Mouse (Mus musculus) lung, adult 2 months (tissue): ENCODE results near the gene Armh4. TPM values are rescaled to one million over a fixed set of nuclear protein-coding genes. Genes with fewer than 3 reads are reported as not detected.

Experiments
- DNase-seq: peaks from one replicate; pipeline ENCODE4 v3.0.0; 2022
- H3K4me1 ChIP-seq: fragments of 200-500 bp; 2 replicates; pipeline ENCODE4 v1.6.1; 2011; ENCODE audit warnings: low read length; ENCODE audit not compliant: control insufficient read depth, insufficient read depth
- H3K4me3 ChIP-seq: fragments of 200-500 bp; replicated peaks from 2 replicates; pipeline ENCODE3; 2011; ENCODE audit warnings: low read depth, mild to moderate bottlenecking, control low read depth, low read length; ENCODE audit errors: extremely low read depth
- CTCF ChIP-seq: fragments of 200-500 bp; IDR thresholded peaks from 2 replicates; pipeline ENCODE4 v1.5.1; 2011; ENCODE audit warnings: mild to moderate bottlenecking, low read length, control low read depth; ENCODE audit not compliant: insufficient read depth
- POLR2A ChIP-seq: fragments of 200-500 bp; IDR thresholded peaks from 2 replicates; pipeline ENCODE4 v1.6.1; 2011; ENCODE audit warnings: low read depth, mild to moderate bottlenecking, control low read depth, low read length, borderline replicate concordance; ENCODE audit errors: extremely low read depth
- WGBS: fragments of 180-500 bp; shearing (Covaris S2); methylation state at CpG from one replicate; pipeline ENCODE4 v1.1.7; 2018; 5-methylcytosine and 5-hydroxymethylcytosine counted together
- polyA plus RNA-seq: library from polyadenylated mRNA; depleted of rRNA; stranded (reverse); fragments of >200 nt; gene quantifications from 2 replicates; pipeline ENCODE4 v1.2.3, GENCODE M21; 2012; rRNA removed

Gene Armh4
- polyA plus RNA-seq, 1 experiment: 2.3 TPM

DNA sequence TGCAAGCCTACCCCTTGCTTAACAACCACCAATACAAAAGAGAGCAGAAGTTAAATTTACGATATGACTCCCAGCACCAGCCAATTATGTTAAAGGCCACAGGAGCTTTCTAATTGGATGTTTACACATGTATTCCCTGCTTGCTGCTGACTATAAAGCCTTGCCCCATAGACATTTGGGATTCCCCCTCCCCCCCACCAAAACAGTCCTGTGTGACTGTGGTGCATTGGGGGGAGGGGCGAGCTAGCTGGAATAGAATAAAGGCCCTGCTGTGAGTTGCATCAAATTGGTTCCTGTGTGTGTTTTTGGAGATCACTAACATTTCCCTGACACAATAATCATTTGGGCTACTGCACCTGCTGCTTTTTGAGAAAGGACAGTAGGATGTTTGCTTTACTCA, 106.6 kb downstream of the Armh4 start:
- 76% methylated on average over 2 of the region's 2 CpGs for WGBS
- H3K4me3 ChIP-seq: no peak overlapping the region
- no peak for DNase-seq

DNA sequence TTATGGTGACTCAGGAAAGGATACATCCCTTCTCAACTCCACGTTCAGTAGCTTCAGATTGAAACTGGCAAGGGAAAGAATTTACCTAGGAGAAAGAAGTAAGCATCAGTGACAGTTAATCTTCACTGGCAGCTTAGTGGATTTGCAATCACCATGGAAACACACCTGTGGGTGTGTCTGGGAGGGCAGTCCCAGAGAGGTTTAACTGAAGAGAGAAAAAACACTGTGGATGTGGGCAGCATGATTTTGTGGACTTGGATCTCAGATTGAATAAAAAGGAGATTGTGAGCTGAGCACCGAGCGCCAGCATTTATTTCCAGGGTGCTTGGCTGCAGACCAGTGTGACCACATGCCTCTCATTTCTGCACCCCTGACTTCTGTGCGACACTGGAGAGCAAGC, 122.7 kb downstream of the Armh4 start:
- WGBS: 41% methylated on average over 4 of the region's 4 CpGs
- Histone ChIP-seq H3K4me3 (no peak overlapping the region), H3K4me1 (no peaks in the 10 kb centered on the region)
- TF ChIP-seq POLR2A: no peak
- DNase-seq: no peak

More for the DNA sequence above, 106.6 kb downstream of the Armh4 start:
- TF ChIP-seq POLR2A: no peak
- no peak for TF ChIP-seq CTCF
- no peaks in the 10 kb centered on the region for H3K4me1 ChIP-seq

- DNase-seq: no peak
- Histone ChIP-seq H3K4me1 (no peaks in the 10 kb centered on the region), H3K4me3 (no peak overlapping the region)
- no peak for TF ChIP-seq CTCF
- TF ChIP-seq POLR2A: no peak
- WGBS: 70% methylated on average over 1 of the region's 1 CpGs
These were observed 134.0 kb downstream of the Armh4 start for GRCm38 (mm10) chr14:49649191-49649590.

GRCm38 (mm10) chr14:49637422-49637821, 145.8 kb downstream of the Armh4 start:
- TF ChIP-seq POLR2A (no peak), CTCF (no peak)
- DNase-seq: no peak
- 52% methylated on average over 1 of the region's 1 CpGs for WGBS
- no peak overlapping the region for H3K4me3 ChIP-seq
- no peaks in the 10 kb centered on the region for H3K4me1 ChIP-seq

- WGBS: 66% methylated on average over 4 of the region's 4 CpGs
- no peak for DNase-seq
- TF ChIP-seq POLR2A (no peak), CTCF (no peak)
- Histone ChIP-seq H3K4me1 (no peaks in the 10 kb centered on the region), H3K4me3 (no peak overlapping the region)
These were observed 157.1 kb downstream of the Armh4 start for GRCm38 (mm10) chr14:49626055-49626454.

Other genes with a start within 250 kb of the Armh4 start
- not detected in 2 replicates for gene Olfr722, start 118.6 kb upstream of the Armh4 start, polyA plus RNA-seq
- gene Olfr723, start 148.4 kb upstream of the Armh4 start, polyA plus RNA-seq: not detected in 2 replicates
- gene Olfr724, start 179.9 kb upstream of the Armh4 start, polyA plus RNA-seq: not detected in 2 replicates